18 mouse cellular contexts compared by ENCODE assay signal in genomic region chr19:25440736-25441135, GRCm38 (mm10).
"Had no signal": no experiment of that assay in that cellular context is flagged by ENCODE, and none has a peak within 500 bp of the region (broad histone marks: within the 10 kb centered on the region; RNA-seq: fewer than 3 reads in every experiment).

No protein-coding gene starts in this region.

- H3K27me3 ChIP-seq: liver, embryonic 15.5 days; neural tube, embryonic 12.5 days; stomach, embryonic 15.5 days had no signal

- H3K4me3 ChIP-seq: liver, embryonic 15.5 days; lung, embryonic 15.5 days; megakaryocyte, embryonic 14.5 days; midbrain, embryonic 12.5 days; neural tube, embryonic 12.5 days; stomach, embryonic 15.5 days had no signal

- H3K9ac ChIP-seq: liver, embryonic 15.5 days; liver, postnatal 0 days; lung, embryonic 15.5 days; midbrain, embryonic 12.5 days; neural tube, embryonic 12.5 days; stomach, embryonic 15.5 days had no signal

- H3K27ac ChIP-seq: liver, embryonic 15.5 days; lung, embryonic 15.5 days; macrophage; midbrain, embryonic 12.5 days; neural tube, embryonic 12.5 days; stomach, embryonic 15.5 days; stomach, postnatal 0 days had no signal

- ATAC-seq: liver, postnatal 0 days; lung, postnatal 0 days; midbrain, embryonic 16.5 days had no signal

- H3K4me1 ChIP-seq: liver, embryonic 15.5 days had no signal

- H3K9me3 ChIP-seq: liver, embryonic 15.5 days; lung, embryonic 15.5 days; midbrain, embryonic 12.5 days; neural tube, embryonic 12.5 days; stomach, embryonic 15.5 days had no signal

- H3K36me3 ChIP-seq: liver, embryonic 15.5 days; lung, embryonic 15.5 days; midbrain, embryonic 12.5 days; neural tube, embryonic 12.5 days; stomach, embryonic 15.5 days had no signal

- DNase-seq: liver, postnatal 0 days; lung, postnatal 14 days; lung, postnatal 36 days; midbrain, embryonic 14.5 days; right cerebral cortex, postnatal 14 days; thymus, adult 2 months; thymus, postnatal 25 days; thymus, postnatal 4 days had no signal

- H3K4me2 ChIP-seq: liver, embryonic 15.5 days; lung, embryonic 15.5 days; midbrain, embryonic 12.5 days; neural tube, embryonic 12.5 days; stomach, embryonic 15.5 days had no signal
